Mouse (Mus musculus): Measurements from ENCODE around the gene Gm20388. TPM values are rescaled to one million over a fixed set of nuclear protein-coding genes. Genes with fewer than 3 reads are reported as not detected.

Gm20388 gene
- total RNA-seq, 2 experiments from 2014 or later = 2.2 to 7.6 TPM

DNA sequence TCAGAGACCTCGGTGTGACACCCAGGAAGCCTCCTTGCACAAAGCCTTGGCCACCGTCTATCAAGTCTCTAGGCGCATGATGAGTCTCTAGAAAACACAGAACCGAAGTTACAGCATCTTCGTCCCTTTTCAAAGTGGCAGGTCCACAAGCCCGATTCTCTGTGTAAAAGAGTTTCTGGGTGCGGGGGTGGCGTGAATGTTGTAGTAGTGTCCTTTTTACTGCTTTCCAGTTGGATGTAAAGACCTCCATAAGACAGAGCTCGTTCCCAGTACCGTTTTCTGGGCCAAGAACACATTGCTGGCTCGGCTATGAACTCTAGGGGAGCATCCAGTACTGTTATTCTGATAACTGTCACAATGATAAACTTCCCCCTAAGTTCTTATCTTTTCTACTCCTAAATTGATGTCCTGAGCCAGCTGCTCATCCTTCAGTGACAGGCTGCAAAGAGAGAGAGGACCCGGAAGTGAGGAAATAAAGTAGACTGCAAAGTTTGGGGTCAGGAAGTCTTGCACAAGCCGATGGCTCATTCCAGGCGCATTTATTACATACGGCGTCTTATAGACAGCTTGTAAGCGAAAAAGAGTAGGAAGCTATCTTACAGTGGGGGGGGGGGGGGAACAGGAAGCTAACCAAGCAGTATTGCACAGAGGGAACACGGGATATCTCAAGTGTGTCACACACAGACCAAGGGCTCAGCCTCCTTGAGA is 1614.6 kb downstream of the Gm20388 start:
- TF ChIP-seq CTCF (conservative IDR thresholded peaks at IDR 0.05) = no peak
- no peak overlapping the region for H3K4me3 ChIP-seq
- no peak for DNase-seq (ENCODE audit: low spot score in 2 of 2)
- no peak overlapping the region for H3K27ac ChIP-seq

DNA sequence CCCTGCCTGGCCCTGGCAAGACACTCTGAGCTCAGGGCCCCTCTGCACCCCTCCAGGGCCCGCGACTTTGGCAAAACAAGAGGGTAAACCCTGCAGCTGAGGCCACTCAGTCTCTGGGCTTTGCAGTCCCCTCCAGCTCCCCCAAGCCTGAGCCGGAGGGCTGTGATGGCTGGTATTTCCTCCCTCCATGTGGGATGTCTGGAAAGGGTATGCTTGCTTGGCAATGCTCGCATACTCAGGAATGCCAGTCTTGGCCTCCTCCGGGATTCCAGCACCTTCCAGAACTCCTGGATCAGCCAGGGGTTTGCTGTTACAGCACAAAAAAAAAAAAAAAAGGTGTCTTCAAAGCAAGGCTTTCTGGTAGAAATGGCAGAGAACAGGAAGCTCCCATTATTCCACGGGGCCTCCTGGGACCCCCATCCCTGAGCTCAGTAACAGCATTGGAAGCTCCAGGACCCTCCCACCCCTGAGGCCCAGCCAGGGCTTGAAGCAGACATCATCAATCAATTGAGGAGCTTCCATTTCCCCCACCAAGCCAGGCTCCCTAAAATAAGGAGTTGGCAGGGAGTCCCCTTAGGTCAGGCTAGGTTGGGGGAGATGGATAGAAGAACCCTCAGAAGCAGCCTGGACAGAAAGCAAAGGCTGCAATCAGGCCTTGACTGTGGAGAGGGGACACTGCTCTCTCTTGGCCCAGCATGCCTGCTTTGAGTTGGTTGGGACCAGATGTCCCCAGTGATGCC is 1616.3 kb downstream of the Gm20388 start:
- no peak overlapping the region for H3K27ac ChIP-seq
- H3K4me3 ChIP-seq = no peak overlapping the region
- TF ChIP-seq CTCF (conservative IDR thresholded peaks at IDR 0.05) = no peak
- DNase-seq (ENCODE audit: low spot score in 2 of 2) = no peak

DNA sequence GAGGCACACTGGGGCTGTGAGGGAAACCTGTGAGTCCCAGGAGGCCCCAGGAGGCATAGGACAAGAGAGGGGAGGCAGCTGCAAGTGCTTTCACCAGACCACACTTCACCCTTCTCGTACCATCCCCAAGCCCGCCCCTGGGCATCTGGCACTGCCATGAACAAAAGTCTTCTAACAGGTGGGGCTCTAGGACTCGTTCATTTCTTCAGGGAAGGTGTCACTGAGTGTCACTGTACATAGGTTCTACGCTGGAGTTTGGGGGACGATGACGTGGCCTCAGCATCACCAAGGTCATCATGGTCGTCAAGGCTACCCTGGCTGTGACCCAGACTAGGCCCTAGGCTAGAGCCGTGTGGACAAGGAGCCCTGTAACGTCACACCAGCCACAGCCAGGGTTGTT is 1617.1 kb downstream of the Gm20388 start:
- H3K27ac ChIP-seq = no peak overlapping the region
- no peak for DNase-seq (ENCODE audit: low spot score in 2 of 2)
- no peak overlapping the region for H3K4me3 ChIP-seq
- TF ChIP-seq CTCF (conservative IDR thresholded peaks at IDR 0.05) = no peak

DNA sequence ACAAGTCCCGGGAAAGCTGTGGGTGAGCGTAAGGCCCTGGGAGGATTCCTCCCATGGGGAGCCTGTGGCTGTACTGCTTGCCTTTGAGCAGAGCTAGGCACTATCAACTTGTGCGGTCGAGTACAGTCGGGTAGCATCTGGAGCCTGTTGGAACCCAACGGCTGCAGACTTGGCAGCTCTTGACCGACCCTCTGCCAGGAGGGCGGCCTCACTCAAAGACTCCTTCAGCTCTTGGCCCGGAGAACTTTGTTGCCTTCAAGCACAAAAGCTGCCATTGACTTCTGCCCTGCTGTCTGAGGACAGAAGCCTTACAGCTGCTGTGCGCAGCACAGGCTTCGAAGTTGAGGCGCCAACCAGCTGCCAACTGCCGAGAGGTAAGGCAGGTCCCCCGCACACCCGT is 1618.1 kb downstream of the Gm20388 start:
- H3K4me3 ChIP-seq = no peak overlapping the region
- no peak for TF ChIP-seq CTCF (conservative IDR thresholded peaks at IDR 0.05)
- DNase-seq (ENCODE audit: low spot score in 2 of 2) = no peak

DNA sequence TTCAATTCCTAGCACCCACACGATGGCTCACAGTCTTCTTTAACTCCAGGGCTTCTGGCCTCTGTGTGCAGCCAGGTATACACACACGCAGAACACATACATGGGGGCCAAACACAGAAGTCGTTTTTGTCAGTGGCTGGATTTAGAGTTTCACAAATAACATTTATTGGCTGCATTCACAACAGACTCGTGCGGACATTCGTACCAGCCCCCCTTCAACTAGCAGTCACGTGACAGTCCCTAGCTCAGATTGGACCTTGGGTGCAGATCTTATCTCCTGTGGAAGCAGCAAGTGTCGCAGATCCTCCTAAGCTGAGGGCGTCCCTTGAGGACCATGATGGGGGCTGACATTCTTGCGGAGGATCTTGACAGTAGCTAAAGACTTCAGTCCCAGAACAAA is 1620.0 kb downstream of the Gm20388 start:
- Histone ChIP-seq H3K4me3 (no peak overlapping the region), H3K27ac (no peak overlapping the region)
- no peak for TF ChIP-seq CTCF (conservative IDR thresholded peaks at IDR 0.05)
- no peak for DNase-seq (ENCODE audit: low spot score in 2 of 2)

More for the DNA sequence above, 1618.1 kb downstream of the Gm20388 start:
- H3K27ac ChIP-seq = no peak overlapping the region

DNA sequence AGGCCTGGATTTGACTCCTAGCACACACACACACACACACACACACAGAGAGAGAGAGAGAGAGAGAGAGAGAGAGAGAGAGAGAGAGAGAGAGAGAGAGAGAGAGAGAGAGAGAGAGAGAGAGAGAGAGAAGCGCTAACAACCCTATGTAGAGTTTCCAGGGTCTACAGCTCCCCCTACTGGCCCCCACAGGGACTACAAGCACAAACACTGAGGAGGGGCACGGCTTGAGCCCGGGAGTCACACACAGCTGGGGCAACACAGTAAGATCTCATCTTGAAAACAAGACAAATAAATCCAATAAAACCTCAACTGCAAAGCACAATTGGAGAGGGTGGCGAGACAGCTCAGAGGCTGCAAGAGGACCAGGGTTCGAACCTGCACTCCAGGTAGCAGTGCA is 1621.7 kb downstream of the Gm20388 start:
- no peak overlapping the region for H3K27ac ChIP-seq
- peak; percentile 71 for TF ChIP-seq CTCF (conservative IDR thresholded peaks at IDR 0.05)
- peak in 1 of 2 experiments; percentile 25 for DNase-seq (ENCODE audit: low spot score in 2 of 2)
- no peak overlapping the region for H3K4me3 ChIP-seq

DNA sequence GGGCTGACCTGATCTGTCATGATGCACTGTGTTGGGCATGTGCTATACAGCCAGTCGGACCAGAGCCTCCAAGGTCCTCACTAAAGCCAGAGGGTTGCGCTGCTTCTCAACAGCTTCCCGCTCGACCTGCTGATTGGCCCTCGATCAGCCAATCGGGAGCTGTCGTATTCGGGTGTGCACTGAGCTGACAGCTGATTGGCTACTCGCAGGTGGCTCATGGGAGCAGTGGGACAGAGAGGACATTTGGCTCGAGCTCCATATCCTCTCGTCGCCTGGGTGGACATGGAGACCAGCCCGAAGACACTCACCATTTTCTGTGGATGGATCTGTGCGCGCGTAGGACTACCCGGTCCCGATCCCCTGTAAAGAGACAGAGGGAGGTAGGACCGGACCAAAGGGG is 1631.2 kb downstream of the Gm20388 start:
- TF ChIP-seq CTCF (conservative IDR thresholded peaks at IDR 0.05) = no peak
- no peak for DNase-seq (ENCODE audit: low spot score in 2 of 2)
- no peak overlapping the region for H3K27ac ChIP-seq

DNA sequence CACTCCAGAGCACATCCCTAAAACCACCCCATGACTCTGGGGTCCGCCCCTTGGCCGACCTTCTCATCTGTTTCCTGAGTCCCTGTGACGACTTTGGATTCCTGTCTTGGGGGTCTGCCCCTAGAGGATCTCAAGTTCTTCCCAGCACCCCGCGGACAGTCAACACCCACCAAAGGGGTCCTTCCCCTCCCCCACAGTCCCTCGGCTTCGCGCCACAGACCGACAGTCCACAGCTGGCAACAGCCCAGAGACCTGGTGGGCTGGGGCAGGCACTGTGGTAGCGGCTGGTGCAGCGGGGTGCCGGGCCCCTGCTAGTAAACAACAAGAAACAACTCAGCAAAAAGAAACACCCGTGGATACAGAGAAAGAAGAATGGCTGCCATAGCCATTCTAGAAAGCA is 1632.3 kb downstream of the Gm20388 start:
- Histone ChIP-seq H3K27ac (no peak overlapping the region), H3K4me3 (no peak overlapping the region)
- TF ChIP-seq CTCF (conservative IDR thresholded peaks at IDR 0.05) = no peak
- no peak for DNase-seq (ENCODE audit: low spot score in 2 of 2)

More for the DNA sequence above, 1631.2 kb downstream of the Gm20388 start:
- H3K4me3 ChIP-seq = no peak overlapping the region

DNA sequence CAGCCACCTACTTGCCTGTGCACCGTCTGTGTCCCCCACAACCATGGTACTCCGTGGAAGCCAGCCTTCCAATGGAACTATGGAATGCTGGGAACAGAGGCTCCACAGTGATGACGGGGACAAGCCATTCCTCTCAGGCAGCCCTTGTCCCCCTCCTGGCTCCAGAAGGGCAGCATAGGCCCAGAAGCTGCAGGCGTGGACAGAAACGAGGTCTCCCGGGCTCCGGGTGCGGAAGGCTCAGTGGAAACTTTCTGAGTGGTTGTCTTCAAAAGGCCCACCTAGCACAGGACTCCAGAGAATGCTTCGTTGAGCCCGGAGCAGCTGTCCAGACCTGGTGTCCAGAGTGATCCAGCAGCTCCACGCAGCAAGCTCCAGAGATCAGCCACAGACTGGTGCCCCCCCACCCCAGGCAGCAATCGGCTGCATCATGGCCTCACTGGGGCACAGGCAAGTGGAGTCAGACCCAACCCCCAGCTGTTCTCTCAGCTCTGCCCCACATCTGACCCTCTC is 1633.7 kb downstream of the Gm20388 start, which contains the start of gene 1700018B08Rik:
Gene 1700018B08Rik, minus strand, starts transcription at position 45 of the 510 bp plus-strand sequence.
- no peak for DNase-seq (ENCODE audit: low spot score in 2 of 2)
- TF ChIP-seq CTCF (conservative IDR thresholded peaks at IDR 0.05) = no peak
- H3K4me3 ChIP-seq = no peak within 1 kb of the TSS
- no peak within 1 kb of the TSS for H3K27ac ChIP-seq

DNA sequence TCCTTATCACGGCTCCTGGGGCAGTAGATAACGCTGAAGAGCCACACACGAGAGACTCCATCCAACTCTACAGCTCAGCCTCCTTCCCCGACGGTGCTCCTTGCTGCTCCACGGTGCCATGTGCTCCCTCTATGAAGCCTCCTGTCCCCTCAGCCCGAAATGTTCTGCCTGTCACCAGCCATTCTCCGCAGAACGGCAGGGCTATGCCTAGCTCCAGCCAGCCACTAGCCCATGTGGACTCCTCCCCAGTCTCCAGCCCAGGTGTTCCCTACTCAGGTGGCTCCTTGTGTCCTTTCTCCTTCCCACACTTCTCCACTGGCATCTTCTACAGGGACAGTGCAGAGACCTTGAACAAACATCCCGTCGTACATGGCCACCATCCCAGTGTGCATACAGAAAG is 1634.3 kb downstream of the Gm20388 start:
- no peak overlapping the region for H3K27ac ChIP-seq
- DNase-seq (ENCODE audit: low spot score in 2 of 2) = no peak
- no peak for TF ChIP-seq CTCF (conservative IDR thresholded peaks at IDR 0.05)
- no peak overlapping the region for H3K4me3 ChIP-seq

DNA sequence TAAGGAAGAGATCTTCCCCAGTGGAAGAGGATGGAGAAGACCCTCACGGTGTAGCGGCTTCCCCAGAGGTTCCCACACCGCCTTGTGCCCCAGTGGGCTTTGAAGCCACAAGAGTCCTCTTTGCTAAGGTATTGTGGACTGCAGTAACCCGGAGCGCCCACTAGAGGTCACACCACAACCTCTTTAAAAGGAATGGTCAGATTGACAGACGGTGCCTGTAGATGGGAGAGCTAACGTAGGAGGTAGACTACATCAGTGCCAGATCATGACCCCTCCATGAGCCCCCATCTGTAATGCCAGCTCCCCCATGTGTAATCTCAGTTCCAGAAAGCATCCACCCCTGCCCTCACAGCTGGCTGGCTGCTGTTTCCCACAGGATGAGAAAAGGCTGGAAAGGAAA is 1636.5 kb downstream of the Gm20388 start:
- Histone ChIP-seq H3K4me3 (no peak overlapping the region), H3K27ac (no peak overlapping the region)
- peak; percentile 96 for TF ChIP-seq CTCF (conservative IDR thresholded peaks at IDR 0.05)
- DNase-seq (ENCODE audit: low spot score in 2 of 2) = peak; percentile 55 to 79

DNA sequence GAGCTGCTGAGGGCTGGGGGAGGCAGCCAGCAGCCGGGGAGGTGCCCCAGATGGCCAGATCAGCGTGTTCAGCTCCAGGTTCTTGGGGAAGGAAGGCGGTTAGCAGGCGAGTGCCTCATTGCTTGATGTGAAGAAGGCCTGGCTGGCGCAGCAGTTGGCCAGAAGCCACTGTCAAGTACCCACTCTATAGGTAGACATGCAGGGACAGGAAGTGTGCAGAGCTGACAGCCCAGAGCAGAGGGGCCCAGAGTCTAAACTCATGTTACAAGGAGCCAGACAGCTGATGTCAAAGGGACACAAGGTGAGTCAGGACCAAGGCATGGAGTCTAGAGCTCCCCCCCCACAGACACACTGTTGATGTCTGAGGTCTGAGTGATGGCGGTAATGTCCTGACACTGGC is 1639.4 kb downstream of the Gm20388 start:
- Histone ChIP-seq H3K27ac (no peak overlapping the region), H3K4me3 (no peak overlapping the region)
- no peak for DNase-seq (ENCODE audit: low spot score in 2 of 2)
- no peak for TF ChIP-seq CTCF (conservative IDR thresholded peaks at IDR 0.05)
